Mouse (Mus musculus): ENCODE measurements around the gene Spata45. TPM values are rescaled to one million over a fixed set of nuclear protein-coding genes. Genes with fewer than 3 reads are reported as not detected.

Gene Spata45
- polyA plus RNA-seq, 1 experiment from 2014 or later, result not detected

Other genes with a start within 250 kb of the Spata45 start
- 15.3 and 16.1 TPM in 2 replicates for gene Rps6kc1, start 124.9 kb upstream of the Spata45 start, polyA plus RNA-seq (2014; fragmentation: Nextera tagmentation; extraction: Ambion mirVana)
- gene Angel2, start 111.5 kb upstream of the Spata45 start, polyA plus RNA-seq (2014; fragmentation: Nextera tagmentation; extraction: Ambion mirVana), result 41.1 and 43.0 TPM in 2 replicates
- 33.5 and 35.3 TPM in 2 replicates for gene Vash2, start 57.3 kb upstream of the Spata45 start, polyA plus RNA-seq (2014; fragmentation: Nextera tagmentation; extraction: Ambion mirVana)
- gene Flvcr1, start 10.5 kb upstream of the Spata45 start, polyA plus RNA-seq (2014; fragmentation: Nextera tagmentation; extraction: Ambion mirVana), result 5.8 and 6.6 TPM in 2 replicates
- gene Tatdn3, start 26.3 kb downstream of the Spata45 start, polyA plus RNA-seq (2014; fragmentation: Nextera tagmentation; extraction: Ambion mirVana), result 14.8 and 20.4 TPM in 2 replicates
- 17.5 and 22.0 TPM in 2 replicates for gene Nsl1, start 26.4 kb downstream of the Spata45 start, polyA plus RNA-seq (2014; fragmentation: Nextera tagmentation; extraction: Ambion mirVana)
- gene Batf3, start 61.2 kb downstream of the Spata45 start, polyA plus RNA-seq (2014; fragmentation: Nextera tagmentation; extraction: Ambion mirVana), result 13.4 and 13.6 TPM in 2 replicates
- gene Fam71a, start 128.2 kb downstream of the Spata45 start, polyA plus RNA-seq (2014; fragmentation: Nextera tagmentation; extraction: Ambion mirVana), result not detected in 2 replicates
- gene Atf3, start 181.4 kb downstream of the Spata45 start, polyA plus RNA-seq (2014; fragmentation: Nextera tagmentation; extraction: Ambion mirVana), result 2.9 and 3.7 TPM in 2 replicates